Mouse (Mus musculus) layer of hippocampus, postnatal 25 days (tissue): ENCODE data around the gene Rpain. TPM values are rescaled to one million over a fixed set of nuclear protein-coding genes. Genes with fewer than 3 reads are reported as not detected.

ENCODE experiments used
- DNase-seq, 2 experiments: peaks; one replicate each; pipeline ENCODE4 v3.0.0; 2022; ENCODE audit warnings: mixed read lengths in 2 of 2, low spot score in 1 of 2; ENCODE audit errors: extremely low spot score in 1 of 2
- total RNA-seq, 2 experiments: library from RNA; stranded (reverse); gene quantifications; 2 replicates each; pipeline ENCODE4 v1.2.3; 2021

Rpain gene
- total RNA-seq, result 10 to 100 TPM; 36.7 to 41.2 TPM

DNA sequence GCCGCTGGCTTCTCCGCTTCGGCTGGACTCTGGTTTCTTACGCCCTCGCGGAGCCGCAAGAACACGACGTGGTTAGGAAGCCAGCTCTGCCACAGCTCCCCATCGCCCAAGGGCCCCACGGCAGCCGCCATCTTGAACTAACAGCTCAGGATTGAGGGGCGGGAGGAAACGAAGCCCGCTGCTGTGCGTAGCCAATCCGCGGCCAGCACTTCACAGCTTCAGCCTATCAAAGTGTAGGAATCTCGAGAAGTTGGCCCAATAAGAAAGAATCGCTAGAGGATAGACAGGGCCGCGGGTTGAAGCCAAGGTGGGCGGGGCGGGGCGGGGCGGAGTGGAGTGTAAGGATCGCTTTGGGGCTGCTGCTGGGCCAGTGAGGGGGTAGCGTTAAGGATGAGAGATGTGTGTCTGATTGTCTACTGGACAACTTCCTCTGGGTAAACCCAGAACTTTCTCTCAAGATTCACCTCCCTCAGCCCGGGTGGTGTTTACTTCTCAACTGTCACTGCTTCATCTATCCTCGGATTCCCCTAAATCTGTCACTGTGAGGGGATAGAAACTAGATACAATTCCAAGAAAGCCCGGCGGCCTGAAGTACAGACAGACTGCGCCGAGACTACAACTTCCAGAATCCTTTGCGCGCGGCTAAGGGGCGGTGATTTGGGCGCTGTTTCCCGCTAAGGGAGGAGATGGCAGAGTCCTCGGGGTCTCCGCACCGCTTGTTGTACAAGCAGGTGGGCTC lies at the start of gene Rpain, which contains the start of gene Nup88:
TSS of gene Rpain (plus strand) at position 393 of the 739 bp plus-strand sequence.
TSS of gene Nup88 (minus strand) at position 153 of the 739 bp plus-strand sequence.
- DNase-seq, result peak; percentile 85

DNA sequence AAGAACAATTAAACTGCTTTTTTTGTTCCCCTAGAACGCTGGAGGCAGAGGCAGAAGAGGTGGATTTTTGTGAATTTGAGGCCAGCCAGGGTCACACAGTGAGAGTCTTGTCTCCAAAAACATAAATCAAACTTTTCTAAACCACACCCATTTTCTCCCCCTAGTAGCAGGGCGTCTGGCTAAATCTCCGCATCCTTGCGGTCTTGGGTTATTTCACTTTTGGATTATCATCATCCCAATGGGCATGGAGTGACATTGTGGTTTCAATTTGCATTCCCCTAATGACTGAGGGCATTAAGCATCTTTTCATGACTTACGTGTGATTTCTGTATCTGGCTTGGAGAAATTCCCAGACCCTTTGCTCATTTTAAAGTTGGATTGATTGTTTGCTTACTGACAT lies 38.6 kb upstream of the Rpain start:
- DNase-seq, result no peak

DNA sequence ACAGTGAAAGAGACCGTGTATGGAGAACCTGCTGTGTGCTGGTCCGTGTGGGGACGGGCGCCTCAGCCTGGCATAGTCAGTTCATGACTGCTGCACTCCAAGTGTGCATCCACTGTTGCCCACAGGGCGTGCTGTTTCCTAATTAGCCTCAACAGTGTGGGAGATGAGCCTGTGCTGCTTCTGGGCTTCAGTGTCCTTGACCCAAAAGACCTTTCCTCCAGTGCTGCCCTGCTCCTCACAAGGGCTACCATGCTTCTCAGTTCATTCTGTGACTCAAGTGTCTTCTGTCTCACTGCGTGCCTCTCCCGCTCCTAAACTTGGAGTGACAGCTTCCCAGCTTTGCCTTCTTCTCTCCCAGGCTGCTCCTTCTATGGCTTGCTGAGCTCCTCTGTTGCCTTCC lies 34.7 kb upstream of the Rpain start:
- no peak for DNase-seq

- no peak for DNase-seq
Observed at GRCm38 (mm10) chr11:70942596-70942995, 27.4 kb upstream of the Rpain start.

DNA sequence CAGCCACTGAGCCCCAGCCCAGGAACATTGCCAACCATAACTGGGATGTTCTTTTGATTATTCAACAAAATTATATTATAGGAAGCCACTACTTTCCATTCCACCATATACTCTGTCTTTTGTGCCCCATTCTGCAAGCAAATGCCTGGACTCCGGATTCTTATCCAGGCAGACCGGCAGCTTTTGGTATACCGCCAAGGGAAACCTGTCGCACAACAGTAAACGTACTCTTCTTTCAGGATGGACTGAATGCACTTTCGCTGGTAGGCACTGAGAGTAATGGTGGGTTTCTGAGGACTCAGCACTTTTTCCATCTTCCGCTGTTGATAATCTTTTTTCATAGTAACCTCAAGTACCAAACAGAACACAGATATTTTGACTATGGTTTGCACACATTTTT lies 26.4 kb upstream of the Rpain start:
- DNase-seq, result no peak

DNA sequence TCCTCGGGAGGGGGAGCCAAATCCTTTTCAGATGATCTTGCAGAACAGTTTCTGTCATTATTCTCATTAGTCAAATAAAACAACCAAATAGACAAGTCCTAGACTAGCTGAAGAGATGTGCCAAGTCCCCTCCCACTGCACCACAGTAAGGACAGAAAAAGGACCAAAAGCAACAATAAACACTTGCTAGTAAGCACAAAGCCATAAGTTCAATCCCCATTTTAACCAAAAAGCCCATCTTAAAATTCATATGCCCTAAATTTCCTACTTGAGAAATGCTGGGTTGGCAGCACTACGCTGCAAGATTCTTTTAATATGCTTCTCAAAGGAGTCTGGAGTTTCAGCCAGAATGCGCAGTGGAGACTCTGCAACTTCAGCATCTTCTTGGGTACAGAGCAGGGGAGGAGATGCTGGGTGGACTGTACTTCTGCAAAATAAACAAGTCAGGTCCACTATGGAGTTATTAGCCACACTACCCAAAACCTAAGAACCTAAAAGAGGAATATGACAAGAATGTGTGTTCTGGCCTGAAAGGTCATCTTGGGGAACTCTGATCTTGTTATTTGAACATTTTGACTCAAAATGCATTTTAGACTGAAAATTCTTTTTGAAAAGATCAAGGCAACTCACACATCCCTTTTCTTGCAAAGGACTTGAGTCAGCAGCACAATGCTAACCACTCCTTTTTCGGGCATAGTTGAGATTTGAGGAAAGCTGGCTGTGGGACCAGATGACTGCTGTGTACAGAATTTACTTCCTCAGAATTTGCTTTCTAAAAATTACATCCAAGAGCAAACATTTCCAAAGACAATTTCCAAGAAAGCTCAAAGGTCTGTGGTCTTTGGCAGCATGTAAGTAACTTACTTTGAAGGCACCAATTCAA lies 24.8 kb upstream of the Rpain start:
- DNase-seq, result no peak

GRCm38 (mm10) chr11:70954711-70955110 lies 15.3 kb upstream of the Rpain start:
- no peak for DNase-seq

GRCm38 (mm10) chr11:70960786-70961554 lies 9.0 kb upstream of the Rpain start:
- no peak for DNase-seq

DNA sequence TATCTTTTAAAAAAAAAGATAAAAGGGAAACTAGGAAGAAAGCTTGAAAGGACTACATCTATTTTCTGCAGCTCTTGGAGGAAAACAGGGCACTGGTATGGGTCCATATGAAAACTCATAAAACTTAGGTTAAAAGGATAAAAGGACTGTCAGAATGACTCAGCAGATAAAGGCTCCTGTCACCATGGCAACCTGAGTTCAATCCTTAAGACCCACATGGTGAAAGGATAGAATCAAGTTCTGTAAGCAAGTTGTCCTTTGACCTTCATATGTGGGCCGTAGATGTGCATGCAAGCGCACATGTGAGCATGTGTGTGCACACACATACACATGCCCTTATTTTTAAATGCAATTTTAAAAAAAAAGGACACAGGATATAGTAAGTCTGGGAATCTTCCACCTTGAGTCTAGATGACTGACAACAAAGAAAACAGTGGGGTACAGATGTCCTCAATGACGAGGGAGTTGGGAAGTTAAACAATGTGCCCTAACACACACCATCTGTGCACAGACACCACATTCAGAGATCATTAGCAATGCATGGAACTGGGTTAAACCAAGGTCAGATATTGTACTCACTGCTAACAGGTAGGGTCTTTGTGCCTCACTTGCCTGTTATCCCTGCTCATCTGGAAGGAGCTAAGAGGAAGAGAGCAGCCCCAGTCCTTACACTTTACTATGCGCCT lies 5.6 kb upstream of the Rpain start:
- DNase-seq, result no peak

GRCm38 (mm10) chr11:70969271-70969794 lies 680 bp upstream of the Rpain start:
- no peak for DNase-seq

- DNase-seq, result no peak
Observed at GRCm38 (mm10) chr11:70970560-70971540, 837 bp downstream of the Rpain start.

DNA sequence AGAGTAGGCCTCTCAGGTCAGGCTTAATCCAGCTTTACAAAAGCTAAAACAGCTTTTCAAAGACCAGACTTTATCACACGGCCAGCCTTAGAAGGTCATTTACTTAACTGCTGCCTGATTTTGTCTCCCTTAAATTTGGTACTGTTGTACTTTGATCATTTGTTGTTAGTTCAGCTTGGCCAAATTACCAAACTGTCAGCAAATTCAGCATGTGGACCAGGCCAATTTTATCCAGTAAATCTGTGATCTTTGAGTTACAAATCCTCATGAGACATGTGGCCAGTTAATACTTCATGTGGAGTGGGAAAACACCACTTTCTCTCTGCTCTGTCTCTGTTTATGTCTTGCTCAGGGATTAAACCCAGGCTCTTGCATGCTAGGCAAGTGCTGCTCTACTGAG lies 2.6 kb downstream of the Rpain start:
- no peak for DNase-seq

GRCm38 (mm10) chr11:70973947-70974346 lies 3.9 kb downstream of the Rpain start:
- no peak for DNase-seq

DNA sequence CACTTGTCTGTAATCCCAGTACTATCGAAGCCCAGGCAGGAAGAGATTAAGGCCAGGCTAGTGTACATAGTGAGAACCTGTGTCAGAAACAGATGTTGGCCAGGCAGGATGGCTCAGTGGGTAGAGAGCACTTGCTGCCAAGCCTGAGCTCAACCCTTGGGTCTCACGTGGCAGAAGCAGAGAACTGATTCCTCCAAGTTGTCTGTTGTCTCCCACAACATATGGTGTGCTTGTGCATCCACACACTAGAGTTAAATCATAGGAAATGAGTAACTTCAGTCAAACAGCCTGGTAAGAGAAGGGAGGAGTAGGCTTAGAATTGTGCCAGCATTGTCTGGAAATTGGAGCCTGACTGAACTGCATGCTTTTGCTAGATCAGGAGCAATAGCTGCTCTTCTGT lies 5.2 kb downstream of the Rpain start:
- DNase-seq, result no peak

DNA sequence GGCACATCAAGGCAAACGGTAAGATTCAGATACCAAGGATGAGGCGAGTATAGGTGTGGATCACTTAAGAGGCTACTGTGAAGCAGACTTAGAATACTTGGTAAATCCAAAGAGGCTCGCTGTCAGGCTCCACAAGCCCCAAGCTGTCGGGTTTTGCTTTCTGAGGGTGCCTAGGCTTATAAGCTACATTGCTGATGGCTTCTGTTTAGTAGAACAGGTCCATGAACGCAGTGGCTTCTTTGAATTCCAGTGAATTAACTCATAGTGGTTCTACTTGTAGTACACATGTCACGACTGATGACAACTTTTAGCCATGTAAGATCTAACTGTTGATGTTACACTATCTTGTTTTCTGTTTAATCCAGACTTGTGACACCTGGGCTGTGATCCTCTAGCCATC lies 7.3 kb downstream of the Rpain start:
- DNase-seq, result no peak

- DNase-seq, result no peak
Observed at GRCm38 (mm10) chr11:70980232-70980631, 10.2 kb downstream of the Rpain start.

DNA sequence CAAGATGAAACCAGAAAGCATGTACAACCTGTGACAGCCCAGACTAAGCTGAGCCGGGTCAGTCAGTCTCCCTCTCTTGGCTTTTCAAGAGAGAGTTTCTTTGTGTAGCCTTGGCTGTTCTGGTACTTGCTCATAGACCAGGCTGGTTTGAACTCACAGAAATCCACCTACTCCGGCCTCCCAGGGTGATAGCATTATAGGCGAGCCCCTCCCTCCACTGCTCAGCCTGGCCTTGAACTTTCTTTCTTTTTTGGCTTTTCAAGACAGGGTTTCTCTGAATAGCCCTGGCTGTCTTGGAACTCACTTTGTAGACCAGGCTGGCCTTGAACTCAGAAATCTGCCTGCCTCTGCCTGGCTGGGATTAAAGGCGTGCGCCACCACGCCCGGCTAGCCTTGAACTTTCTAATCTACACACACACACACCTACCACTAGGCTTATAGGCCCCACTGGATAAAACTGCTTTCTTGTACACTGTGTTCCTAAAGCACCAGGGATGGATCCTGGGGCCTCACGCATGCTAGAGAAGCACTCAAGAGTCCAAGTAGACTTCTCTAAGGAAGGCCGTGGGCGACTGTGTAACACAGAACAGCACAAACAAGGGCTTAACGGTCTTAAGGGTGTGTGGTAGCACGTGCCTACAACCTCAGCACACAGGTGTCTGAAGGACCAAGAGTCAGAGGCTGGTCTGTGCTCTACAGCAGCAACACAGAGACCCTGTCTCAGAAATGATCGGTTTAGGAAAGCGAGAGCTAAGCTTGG lies 10.9 kb downstream of the Rpain start:
- no peak for DNase-seq

DNA sequence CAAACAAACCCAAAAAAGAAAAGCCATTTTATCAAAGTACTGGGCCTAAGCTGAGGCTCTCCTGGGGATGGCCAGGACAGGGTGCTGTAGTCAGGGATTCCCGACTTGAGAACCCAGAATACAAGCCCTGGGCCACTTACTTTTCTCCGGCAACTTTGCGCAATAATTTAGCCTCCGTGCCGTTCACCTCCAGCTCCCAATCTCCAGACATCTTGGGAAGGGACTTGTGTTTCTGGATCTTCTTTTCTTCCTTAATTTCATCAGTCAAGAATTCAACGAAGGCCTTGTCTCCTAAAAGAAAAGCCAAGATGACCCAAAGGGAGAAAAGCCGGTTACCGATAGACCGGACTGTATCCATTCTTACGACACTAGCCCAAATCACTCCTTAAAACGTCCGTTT lies 12.0 kb downstream of the Rpain start:
- no peak for DNase-seq
